ENCODE assay signal across 19 mouse cellular contexts in genomic region chr13:83482087-83482486, GRCm38 (mm10). TPM values are rescaled to one million over a fixed set of nuclear protein-coding genes. Genes with fewer than 3 reads are reported as not detected.
DNase-seq lines count a peak whose midpoint lies in the region; ATAC-seq and TF ChIP-seq lines count a peak whose summit lies in the region.
"Had no signal": no experiment of that assay in that cellular context is flagged by ENCODE, and none has a peak within 500 bp of the region (broad histone marks: within the 10 kb centered on the region; RNA-seq: fewer than 3 reads in every experiment).

No protein-coding gene starts in this region.

- no peak overlapping the region for H3K9ac ChIP-seq in heart, embryonic 12.5 days
- H3K9ac ChIP-seq: forebrain, embryonic 12.5 days; hindbrain, embryonic 14.5 days had no signal

- H3K4me2 ChIP-seq in heart, embryonic 12.5 days: no peak overlapping the region
- H3K4me2 ChIP-seq: forebrain, embryonic 12.5 days; hindbrain, embryonic 14.5 days; liver, embryonic 11.5 days had no signal

- WGBS in heart, embryonic 12.5 days: 76% methylated on average over 5 of the region's 5 CpGs
- 72% methylated on average over 5 of the region's 5 CpGs for WGBS in lung, adult 2 months

- no peak for TF ChIP-seq POLR2A in lung, adult 2 months (IDR thresholded peaks at IDR 0.05; ENCODE audit: borderline replicate concordance, extremely low read depth, low read depth, low read length)

- peak overlapping the region; percentile 72 for H3K27ac ChIP-seq in gastrocnemius, adult 2 months
- no peak overlapping the region for H3K27ac ChIP-seq in heart, embryonic 12.5 days (ENCODE audit: poor library complexity, severe bottlenecking)
- H3K27ac ChIP-seq: forebrain, embryonic 12.5 days; hindbrain, embryonic 14.5 days; macrophage; midbrain, embryonic 10.5 days had no signal

- DNase-seq in gastrocnemius, adult 2 months: no peak
- no peak for DNase-seq in gastrocnemius, postnatal 10 days
- DNase-seq in heart, postnatal 4 days: peak; percentile 13
- DNase-seq in lung, postnatal 10 days: peak; percentile 11
- DNase-seq in lung, adult 2 months: no peak
- no peak for DNase-seq in urinary bladder, postnatal 14 days (ENCODE audit: low spot score)
- DNase-seq: cerebellum, adult 8-10 months; gastrocnemius, postnatal 14 days; kidney, postnatal 4 days; layer of hippocampus, adult 9-11 months; left cerebral cortex, postnatal 4 days; right cerebral cortex, postnatal 14 days had no signal

- no peak overlapping the region for H3K4me3 ChIP-seq in gastrocnemius, adult 2 months
- H3K4me3 ChIP-seq in heart, embryonic 12.5 days: no peak overlapping the region
- no peak overlapping the region for H3K4me3 ChIP-seq in lung, adult 2 months (replicated peaks; ENCODE audit: extremely low read depth, low read depth, low read length)
- H3K4me3 ChIP-seq: forebrain, embryonic 12.5 days; left cerebral cortex, adult 2 months; midbrain, embryonic 10.5 days had no signal

- no peaks in the 10 kb centered on the region for H3K36me3 ChIP-seq in heart, embryonic 12.5 days
- H3K36me3 ChIP-seq: forebrain, embryonic 12.5 days; midbrain, embryonic 10.5 days had no signal

- ATAC-seq in heart, embryonic 12.5 days (ENCODE audit: insufficient number of reproducible peaks, low FRiP score): no peak

- peaks cover 4% of the 10 kb centered on the region; the same call in 1 of the 2 replicates for H3K4me1 ChIP-seq in heart, embryonic 12.5 days (replicated peaks)
- H3K4me1 ChIP-seq in lung, adult 2 months (ENCODE audit: control insufficient read depth, insufficient read depth, low read length): no peaks in the 10 kb centered on the region
- H3K4me1 ChIP-seq: forebrain, embryonic 12.5 days; midbrain, embryonic 10.5 days had no signal

- no peaks in the 10 kb centered on the region for H3K27me3 ChIP-seq in heart, embryonic 12.5 days (replicated peaks)
- H3K27me3 ChIP-seq: forebrain, embryonic 12.5 days had no signal

- intact Hi-C loops in gastrocnemius, adult 2 months (cut with DNase I): loop anchor here (10.0 kb wide), 1 partner anchor 417 kb away; no protein-coding TSS in a partner anchor

- H3K9me3 ChIP-seq in heart, embryonic 12.5 days (replicated peaks): no peaks in the 10 kb centered on the region
- H3K9me3 ChIP-seq: forebrain, embryonic 12.5 days; midbrain, embryonic 10.5 days had no signal

- no peak for TF ChIP-seq CTCF in gastrocnemius, adult 2 months (IDR thresholded peaks at IDR 0.05)
- TF ChIP-seq CTCF in lung, adult 2 months (IDR thresholded peaks at IDR 0.05; ENCODE audit: insufficient read depth, low read length): no peak

RNA-seq across cellular contexts. Expression of gene Mef2c, which starts 21.7 kb away (rescaled TPM):
- 100 to 1,000 TPM; 354 to 497 TPM for total RNA-seq in gastrocnemius, adult 2 months (2021)
- 100 to 1,000 TPM; 442 to 475 TPM for total RNA-seq in gastrocnemius, postnatal 10 days (2021)
- 100 to 1,000 TPM; 108 to 116 TPM for total RNA-seq in heart, postnatal 4 days (2021)
- polyA plus RNA-seq in heart, embryonic 12.5 days (2016; fragmentation: Nextera tagmentation; extraction: Ambion mirVana): 117 and 127 TPM in 2 replicates
- polyA plus RNA-seq in lung, adult 2 months (2012; rRNA removed): 18.0 and 36.8 TPM in 2 replicates

Comparison
In these comparisons a context has a peak if more than half of its experiments do, and no peak if none do; other contexts are left out.
1. DNase-seq: peak in heart, postnatal 4 days (single experiment) and lung, postnatal 10 days (single experiment); none in gastrocnemius, adult 2 months (single experiment), gastrocnemius, postnatal 10 days (single experiment), lung, adult 2 months (single experiment) and urinary bladder, postnatal 14 days (single experiment).